Mouse (Mus musculus) liver, embryonic 14.5 days (tissue): ENCODE measurements at regions not wholly inside any gene's neighbourhood (a gene's known extent, or its start where the extent isn't known, plus 50 kb on each side); places are given as distances from the start of the nearest gene placed in this dataset.

Source experiments
- CTCF ChIP-seq: IDR thresholded peaks from 2 replicates; pipeline ENCODE4 v1.5.1; 2016; ENCODE audit warnings: antibody characterized with exemption, low read depth, control low read depth
- EP300 ChIP-seq: IDR thresholded peaks from 2 replicates; pipeline ENCODE4 v1.6.1; 2016; ENCODE audit warnings: antibody characterized with exemption, low read depth

DNA sequence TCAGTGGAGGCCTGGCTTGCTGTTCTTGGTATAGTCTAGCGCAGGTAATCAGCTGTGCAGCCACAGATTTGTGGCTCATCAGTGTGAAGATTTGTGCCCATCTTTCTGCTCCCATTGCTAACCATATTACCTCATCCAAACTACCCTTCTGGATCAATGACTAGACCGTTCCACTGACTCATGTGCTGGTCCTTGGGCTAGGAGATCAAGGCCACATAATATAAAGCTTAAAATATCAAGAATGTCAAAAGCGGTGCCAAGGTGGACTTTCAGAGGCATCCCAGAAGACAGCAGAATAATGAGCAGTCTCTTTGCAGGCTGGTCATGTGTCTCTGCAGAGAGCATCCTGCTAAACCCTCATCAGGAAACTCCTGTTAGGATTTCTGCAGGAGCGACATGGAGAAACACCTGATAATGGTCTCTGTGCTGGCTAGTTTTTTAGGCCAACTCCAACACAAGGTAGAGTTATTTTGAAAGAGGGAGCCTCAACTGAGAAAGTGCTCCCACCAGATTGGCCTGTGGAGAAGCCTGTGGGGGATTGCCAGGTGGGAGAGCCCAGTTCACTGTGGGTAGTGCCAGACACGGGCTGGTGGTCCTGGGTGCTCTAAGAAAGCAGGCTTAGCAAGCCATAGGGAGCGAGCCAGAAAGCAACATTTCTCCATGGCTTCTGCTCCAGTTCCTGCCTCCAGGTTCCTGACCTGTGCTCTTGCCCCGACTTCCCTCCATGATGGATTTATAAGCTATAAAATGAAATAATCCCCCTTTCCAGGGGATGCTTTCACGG, 319.8 kb downstream of the Tbc1d1 start:
- TF ChIP-seq CTCF (no peak), EP300 (no peak)
